10 mouse cellular contexts compared by ENCODE assay signal in the genomic region with DNA sequence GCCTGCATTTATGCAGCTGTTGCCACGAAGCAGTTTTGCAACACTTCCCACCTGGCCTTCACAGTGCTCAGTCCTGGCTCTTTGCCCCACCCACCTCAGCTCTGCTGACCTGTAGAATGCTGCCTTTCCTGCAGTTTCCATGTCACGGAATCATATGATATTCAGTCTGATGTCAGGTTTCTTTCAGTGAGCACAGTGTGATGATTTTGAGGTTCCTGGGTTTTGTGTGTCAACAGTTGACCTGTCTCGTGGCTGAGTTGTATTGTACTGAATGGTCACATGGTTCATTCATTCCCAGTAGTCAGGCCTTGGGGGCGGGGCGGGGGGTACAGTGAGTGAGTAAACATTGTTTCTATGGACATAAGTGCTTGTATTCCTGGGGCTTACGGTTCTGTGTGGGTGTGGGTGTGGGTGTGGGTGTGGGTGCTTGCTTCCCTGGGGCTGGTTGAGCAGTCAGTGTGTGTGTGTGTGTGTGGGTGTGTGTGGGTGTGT. TPM values are rescaled to one million over a fixed set of nuclear protein-coding genes. Genes with fewer than 3 reads are reported as not detected.
DNase-seq lines count a peak whose midpoint lies in the region; ATAC-seq lines count a peak whose summit lies in the region.
"Had no signal": no experiment of that assay in that cellular context is flagged by ENCODE, and none has a peak within 500 bp of the region (broad histone marks: within the 10 kb centered on the region; RNA-seq: fewer than 3 reads in every experiment).

No protein-coding gene starts in this region.

- no peaks in the 10 kb centered on the region for H3K9me3 ChIP-seq in neural tube, embryonic 13.5 days
- no peaks in the 10 kb centered on the region for H3K9me3 ChIP-seq in intestine, embryonic 15.5 days
- H3K9me3 ChIP-seq in liver, embryonic 13.5 days (replicated peaks) = no peaks in the 10 kb centered on the region
- no peaks in the 10 kb centered on the region for H3K9me3 ChIP-seq in stomach, embryonic 15.5 days
- H3K9me3 ChIP-seq: limb, embryonic 12.5 days had no signal

- no peaks in the 10 kb centered on the region for H3K27me3 ChIP-seq in neural tube, embryonic 13.5 days
- no peaks in the 10 kb centered on the region for H3K27me3 ChIP-seq in intestine, embryonic 15.5 days (replicated peaks)
- H3K27me3 ChIP-seq in liver, embryonic 13.5 days = no peaks in the 10 kb centered on the region
- no peaks in the 10 kb centered on the region for H3K27me3 ChIP-seq in stomach, embryonic 15.5 days (replicated peaks)
- H3K27me3 ChIP-seq: limb, embryonic 12.5 days had no signal

- WGBS in neural tube, embryonic 13.5 days = 78% methylated on average over 6 of the region's 6 CpGs
- WGBS in intestine, embryonic 15.5 days = 57% methylated on average over 6 of the region's 6 CpGs
- 47% methylated on average over 6 of the region's 6 CpGs for WGBS in liver, embryonic 13.5 days (ENCODE audit: insufficient replicate concordance)
- WGBS in stomach, embryonic 15.5 days = 50% methylated on average over 6 of the region's 6 CpGs

- H3K36me3 ChIP-seq in neural tube, embryonic 13.5 days = no peaks in the 10 kb centered on the region
- H3K36me3 ChIP-seq in intestine, embryonic 15.5 days = no peaks in the 10 kb centered on the region
- no peaks in the 10 kb centered on the region for H3K36me3 ChIP-seq in liver, embryonic 13.5 days
- H3K36me3 ChIP-seq in stomach, embryonic 15.5 days = no peaks in the 10 kb centered on the region
- H3K36me3 ChIP-seq: limb, embryonic 12.5 days had no signal

- H3K9ac ChIP-seq in neural tube, embryonic 13.5 days = no peak overlapping the region
- H3K9ac ChIP-seq in intestine, embryonic 15.5 days = no peak overlapping the region
- no peak overlapping the region for H3K9ac ChIP-seq in liver, embryonic 13.5 days
- H3K9ac ChIP-seq in stomach, embryonic 15.5 days = no peak overlapping the region
- H3K9ac ChIP-seq: limb, embryonic 12.5 days had no signal

- 0 out of 2 replicates have a peak, but pooled peaks have one; percentile 17 for ATAC-seq in neural tube, embryonic 13.5 days (ENCODE audit: low read depth)
- ATAC-seq in intestine, embryonic 15.5 days = peak; percentile 65
- ATAC-seq in liver, embryonic 13.5 days (ENCODE audit: low read depth) = peak; percentile 42
- ATAC-seq in stomach, embryonic 15.5 days (ENCODE audit: insufficient read depth, low FRiP score, low read depth) = peak; percentile 86

- peaks cover 19% of the 10 kb centered on the region for H3K4me1 ChIP-seq in neural tube, embryonic 13.5 days (replicated peaks)
- H3K4me1 ChIP-seq in intestine, embryonic 15.5 days (replicated peaks) = peaks cover 50% of the 10 kb centered on the region
- peaks cover 31% of the 10 kb centered on the region for H3K4me1 ChIP-seq in liver, embryonic 13.5 days (replicated peaks)
- peaks cover 34% of the 10 kb centered on the region for H3K4me1 ChIP-seq in stomach, embryonic 15.5 days

- no peak for DNase-seq in neural tube, embryonic 10.5 days (ENCODE audit: extremely low spot score, low spot score)
- DNase-seq in liver, embryonic 13.5 days = no peak
- no peak for DNase-seq in thymus, postnatal 0 days (ENCODE audit: low spot score)
- no peak for DNase-seq in right cerebral cortex, postnatal 25 days
- DNase-seq: adrenal gland, postnatal 25 days; gastrocnemius, adult 2 months had no signal

- no peak overlapping the region for H3K27ac ChIP-seq in neural tube, embryonic 13.5 days (replicated peaks)
- H3K27ac ChIP-seq in intestine, embryonic 15.5 days = no peak overlapping the region
- no peak overlapping the region for H3K27ac ChIP-seq in liver, embryonic 13.5 days
- H3K27ac ChIP-seq in stomach, embryonic 15.5 days = peak overlapping the region; percentile 61
- H3K27ac ChIP-seq: gastrocnemius, adult 2 months; limb, embryonic 12.5 days had no signal

- no peak overlapping the region for H3K4me3 ChIP-seq in neural tube, embryonic 13.5 days
- H3K4me3 ChIP-seq in intestine, embryonic 15.5 days (replicated peaks) = no peak overlapping the region
- no peak overlapping the region for H3K4me3 ChIP-seq in liver, embryonic 13.5 days (replicated peaks)
- no peak overlapping the region for H3K4me3 ChIP-seq in stomach, embryonic 15.5 days (replicated peaks)
- H3K4me3 ChIP-seq: gastrocnemius, adult 2 months; limb, embryonic 12.5 days had no signal

- H3K4me2 ChIP-seq in neural tube, embryonic 13.5 days = no peak overlapping the region
- H3K4me2 ChIP-seq in intestine, embryonic 15.5 days (replicated peaks) = no peak overlapping the region
- H3K4me2 ChIP-seq in liver, embryonic 13.5 days = no peak overlapping the region
- 0 out of 2 replicates have a peak overlapping the region, but pooled peaks have one; percentile 3 for H3K4me2 ChIP-seq in stomach, embryonic 15.5 days
- H3K4me2 ChIP-seq: limb, embryonic 12.5 days had no signal

RNA-seq across cellular contexts. Expression of a gene that starts 9.7 kb away (rescaled TPM):
- 15.5 and 17.6 TPM in 2 replicates for polyA plus RNA-seq in neural tube, embryonic 13.5 days (2015; fragmentation: Nextera tagmentation; extraction: Ambion mirVana)
- 33.1 and 35.5 TPM in 2 replicates for polyA plus RNA-seq in intestine, embryonic 15.5 days (2015; fragmentation: Nextera tagmentation; extraction: Ambion mirVana)
- polyA plus RNA-seq in liver, embryonic 13.5 days (2015; fragmentation: Nextera tagmentation; extraction: Ambion mirVana) = 4.0 and 4.3 TPM in 2 replicates
- 35.0 and 35.7 TPM in 2 replicates for polyA plus RNA-seq in stomach, embryonic 15.5 days (2015; fragmentation: Nextera tagmentation; extraction: Ambion mirVana)
- polyA plus RNA-seq in thymus, postnatal 0 days (2015; fragmentation: Nextera tagmentation; extraction: Ambion mirVana) = 10.0 and 11.7 TPM in 2 replicates

Comparison
In these comparisons a context has a peak if more than half of its experiments do, and no peak if none do; other contexts are left out.
1. ATAC-seq: peak in every context shown above with its lines; median percentile 86 in stomach, embryonic 15.5 days; 65 in intestine, embryonic 15.5 days; 42 in liver, embryonic 13.5 days; 17 in neural tube, embryonic 13.5 days.